Mouse (Mus musculus): ENCODE data around the gene Slc44a2.
A peak's percentile ranks its signal among the peaks of the same experiment; 100 is the strongest.

The Slc44a2 gene

DNA sequence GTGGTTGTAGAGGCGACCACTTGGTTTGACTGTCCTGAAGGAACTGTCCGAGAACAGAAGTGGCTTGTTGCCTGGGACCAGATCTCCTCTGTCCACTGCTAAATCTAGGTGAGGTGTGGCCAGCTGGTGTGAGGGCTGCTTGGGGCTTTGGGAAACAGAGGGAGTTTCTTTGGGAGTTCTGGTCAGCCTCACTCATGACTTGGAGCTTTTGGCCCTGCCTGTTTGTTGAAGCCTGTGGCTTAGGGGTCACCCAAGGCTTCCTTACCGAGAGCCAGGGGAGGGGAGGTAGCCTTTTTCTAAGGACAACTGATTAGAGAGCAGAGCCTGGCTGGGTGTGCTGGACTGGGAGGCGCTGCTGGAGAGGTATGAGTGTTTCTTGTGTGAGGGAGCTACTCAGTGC, 14.9 kb downstream of the Slc44a2 start:
- DNase-seq: no peak

DNA sequence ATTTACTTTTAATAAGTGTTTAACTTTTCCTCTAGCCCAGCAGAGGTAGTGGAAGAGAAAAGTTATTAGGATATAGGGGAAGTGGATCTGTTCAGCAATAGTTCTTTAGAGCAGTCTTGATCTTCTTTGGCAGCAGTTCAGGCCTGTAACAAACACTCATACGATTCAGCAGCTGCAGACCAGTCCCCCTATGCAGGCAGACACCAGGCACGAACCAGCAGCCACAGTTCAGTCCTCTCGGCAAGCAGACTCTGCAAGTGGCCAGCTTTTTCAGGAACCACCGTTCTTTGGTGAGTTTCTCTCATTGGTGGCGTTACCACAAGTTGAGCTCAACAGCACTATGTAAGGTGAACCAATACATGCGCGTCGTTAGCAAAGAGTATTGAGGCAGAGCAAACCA, 16.0 kb downstream of the Slc44a2 start:
- no peak for DNase-seq

- DNase-seq: peak; percentile 63
Measured at GRCm38 (mm10) chr9:21337652-21338051, 17.2 kb downstream of the Slc44a2 start.

- DNase-seq: no peak
Measured at GRCm38 (mm10) chr9:21340411-21340810, 19.9 kb downstream of the Slc44a2 start.

DNA sequence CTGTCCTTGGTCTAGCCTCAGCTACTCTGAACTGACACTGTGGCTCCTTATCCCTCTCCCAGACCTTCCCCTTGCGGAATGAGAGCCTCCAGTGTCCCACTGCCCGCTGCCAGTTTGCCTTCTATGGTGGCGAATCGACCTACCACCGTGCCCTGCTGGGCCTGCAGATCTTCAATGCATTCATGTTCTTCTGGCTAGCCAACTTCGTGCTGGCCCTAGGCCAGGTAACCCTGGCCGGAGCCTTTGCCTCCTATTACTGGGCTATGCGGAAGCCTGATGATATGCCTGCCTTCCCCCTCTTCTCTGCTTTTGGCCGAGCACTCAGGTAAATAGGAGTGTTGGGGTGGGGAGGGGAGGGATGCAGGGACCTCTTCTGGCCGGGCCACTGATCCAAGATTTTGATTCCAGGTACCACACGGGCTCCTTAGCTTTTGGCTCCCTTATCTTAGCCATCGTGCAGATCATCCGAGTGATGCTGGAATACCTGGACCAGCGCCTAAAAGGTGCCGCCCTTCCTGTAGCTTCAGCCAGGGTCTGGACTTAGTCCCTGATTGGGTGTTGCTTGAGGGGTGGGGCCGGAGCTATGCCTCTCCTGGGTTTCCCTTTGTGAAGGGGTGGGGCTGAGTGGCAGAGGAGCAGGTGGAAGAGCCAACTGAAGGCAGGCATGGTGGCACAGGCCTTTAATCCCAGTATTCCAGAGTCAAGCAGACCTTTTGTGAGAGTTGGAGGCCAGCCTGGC, 26.3 kb downstream of the Slc44a2 start:
- no peak for DNase-seq

DNA sequence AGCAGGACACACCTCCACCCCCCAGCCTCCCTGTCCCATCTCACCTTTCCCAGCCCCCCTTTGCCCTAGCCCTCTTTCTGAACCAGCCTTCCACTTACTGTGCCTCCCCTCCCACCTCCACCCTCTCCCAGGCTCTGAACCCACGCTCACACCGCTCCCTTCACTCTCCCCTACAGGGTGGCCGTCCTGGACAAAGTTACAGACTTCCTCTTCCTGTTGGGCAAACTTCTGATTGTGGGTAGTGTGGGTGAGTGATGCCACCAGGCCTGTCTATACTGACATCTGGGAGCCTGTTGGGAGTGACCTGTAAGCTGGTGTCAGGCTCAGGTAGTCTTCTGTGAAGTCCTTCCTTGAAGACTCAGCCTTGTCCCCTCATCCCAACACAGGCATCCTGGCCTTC, 27.7 kb downstream of the Slc44a2 start:
- DNase-seq: no peak

GRCm38 (mm10) chr9:21351178-21351577, 30.7 kb downstream of the Slc44a2 start:
- no peak for DNase-seq

DNA sequence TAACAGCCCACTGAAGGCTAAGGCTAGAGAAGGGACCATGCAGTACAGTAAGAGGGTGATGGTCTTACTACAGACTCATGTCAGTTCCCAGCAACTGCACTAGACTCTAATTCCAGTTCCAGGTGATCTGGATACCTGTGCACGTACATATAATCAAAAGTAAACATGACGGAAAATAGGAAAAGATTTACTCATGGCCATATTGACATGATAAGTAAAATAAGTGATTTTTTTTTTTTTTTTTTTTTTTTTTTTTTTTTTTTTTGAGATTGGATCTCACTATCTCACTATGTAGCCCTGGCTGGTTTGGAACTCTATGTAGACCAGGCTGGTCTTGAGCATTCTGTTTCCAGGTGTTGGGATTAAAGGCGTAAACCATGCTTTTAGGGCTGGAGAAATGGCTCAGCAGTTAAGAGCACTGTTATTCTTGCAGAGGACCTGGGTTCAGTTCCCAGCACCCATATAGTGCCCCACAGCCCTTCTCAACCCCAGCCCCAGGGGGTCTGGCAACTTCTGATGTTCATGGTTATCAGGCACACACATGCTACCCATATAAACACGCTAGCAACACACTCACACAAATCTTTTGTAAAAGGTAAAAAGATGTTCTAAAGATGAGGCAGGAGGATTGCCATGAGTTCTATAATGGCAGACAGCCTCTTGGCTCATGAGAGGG, 31.3 kb downstream of the Slc44a2 start:
- no peak for DNase-seq

DNA sequence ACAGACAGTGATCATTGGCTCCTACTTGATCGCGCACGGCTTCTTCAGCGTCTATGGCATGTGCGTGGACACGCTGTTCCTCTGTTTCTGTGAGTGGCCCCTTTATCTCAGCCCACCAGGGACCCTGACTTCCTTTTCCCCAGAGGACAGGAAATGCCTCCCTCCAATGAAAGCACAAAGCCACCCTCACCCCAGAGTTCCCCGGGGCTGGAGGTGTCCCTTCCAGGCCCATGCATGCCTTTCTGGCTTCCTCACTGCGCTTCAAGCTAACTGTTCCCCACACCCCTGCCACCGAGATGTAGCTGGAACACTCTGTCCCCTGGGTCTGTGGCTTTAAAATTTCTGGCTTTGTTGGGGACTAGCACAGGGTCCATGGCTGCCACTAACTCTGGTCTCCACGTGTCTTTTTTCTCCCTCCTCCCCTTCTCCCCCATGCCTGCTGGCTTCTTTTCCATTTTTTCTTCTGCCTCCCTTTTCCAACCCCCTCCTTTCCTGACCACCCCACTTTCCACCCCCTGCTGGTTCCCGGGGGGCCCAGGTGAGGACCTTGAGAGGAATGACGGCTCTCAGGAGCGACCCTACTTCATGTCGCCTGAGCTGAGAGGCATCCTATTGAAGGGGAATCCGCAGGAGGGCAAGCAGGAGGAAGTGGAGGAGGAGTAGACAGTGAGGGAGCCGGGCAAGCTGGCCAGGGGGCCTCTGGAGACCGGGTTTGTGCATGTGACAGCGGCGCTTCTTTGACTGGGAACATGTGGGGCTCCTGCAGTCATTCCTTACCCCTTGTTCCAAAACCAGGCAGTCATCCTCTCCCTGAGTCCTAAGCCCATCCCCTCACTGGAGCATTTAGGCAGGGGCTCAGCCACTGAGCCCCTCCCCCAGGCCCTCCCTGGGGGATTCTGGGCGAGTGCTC, 32.2 kb downstream of the Slc44a2 start:
- DNase-seq: no peak

- DNase-seq: no peak
Measured at GRCm38 (mm10) chr9:21353373-21353686, 32.8 kb downstream of the Slc44a2 start.

DNA sequence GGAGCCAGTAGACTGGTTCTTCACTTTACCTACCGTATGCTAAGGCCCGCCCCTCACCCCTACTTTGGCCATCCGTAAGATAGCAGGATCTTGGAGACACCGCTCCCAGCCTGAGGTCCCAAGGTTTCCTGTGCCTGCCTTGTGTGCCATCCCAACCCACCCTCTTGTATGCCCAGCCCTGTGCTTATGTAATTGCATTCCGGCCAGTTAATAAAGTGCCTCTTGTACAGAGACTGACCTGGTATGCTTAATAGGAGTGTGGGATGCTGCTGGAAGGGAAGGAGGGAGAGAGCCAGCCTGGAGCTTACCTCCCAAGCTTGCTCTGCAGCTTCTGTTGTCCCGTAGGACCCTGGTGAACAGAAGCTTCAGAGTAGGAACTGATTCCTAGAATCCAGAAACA, 34.3 kb downstream of the Slc44a2 start:
- no peak for DNase-seq

DNA sequence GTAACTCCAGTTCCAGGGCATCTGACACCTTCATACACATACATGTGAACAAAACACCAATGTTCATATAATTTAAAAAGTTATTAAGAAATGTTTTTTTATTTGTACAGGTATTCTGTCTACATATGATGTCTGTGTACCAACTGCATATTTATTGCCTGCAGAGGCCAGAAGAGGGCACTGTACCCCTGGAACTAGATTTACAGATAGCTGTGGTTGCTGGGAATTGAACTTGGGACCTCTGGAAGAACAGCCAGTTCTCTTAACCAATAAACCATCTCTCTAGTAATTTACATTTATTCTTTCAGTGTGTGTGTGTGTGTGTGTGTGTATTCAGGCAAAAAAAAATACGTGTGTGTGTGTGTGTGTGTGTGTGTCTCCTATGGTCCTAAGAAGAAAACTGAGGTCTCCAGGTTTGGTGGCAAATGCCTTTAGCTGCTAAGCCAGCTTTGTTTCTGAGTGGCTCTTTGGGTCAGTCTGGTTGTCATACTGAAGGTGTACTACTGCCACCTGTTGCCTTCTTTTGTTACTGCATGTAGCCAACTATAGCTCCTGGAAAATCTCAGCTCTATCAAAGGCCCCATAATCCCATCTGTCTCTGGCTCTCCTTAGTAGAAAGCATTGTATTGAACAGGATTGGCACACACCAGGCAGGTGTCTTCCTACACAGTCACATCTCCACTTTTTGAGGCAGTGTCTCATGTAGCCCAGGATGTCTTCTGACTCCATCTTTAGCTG, 36.7 kb downstream of the Slc44a2 start:
- peak; percentile 65 for DNase-seq

DNA sequence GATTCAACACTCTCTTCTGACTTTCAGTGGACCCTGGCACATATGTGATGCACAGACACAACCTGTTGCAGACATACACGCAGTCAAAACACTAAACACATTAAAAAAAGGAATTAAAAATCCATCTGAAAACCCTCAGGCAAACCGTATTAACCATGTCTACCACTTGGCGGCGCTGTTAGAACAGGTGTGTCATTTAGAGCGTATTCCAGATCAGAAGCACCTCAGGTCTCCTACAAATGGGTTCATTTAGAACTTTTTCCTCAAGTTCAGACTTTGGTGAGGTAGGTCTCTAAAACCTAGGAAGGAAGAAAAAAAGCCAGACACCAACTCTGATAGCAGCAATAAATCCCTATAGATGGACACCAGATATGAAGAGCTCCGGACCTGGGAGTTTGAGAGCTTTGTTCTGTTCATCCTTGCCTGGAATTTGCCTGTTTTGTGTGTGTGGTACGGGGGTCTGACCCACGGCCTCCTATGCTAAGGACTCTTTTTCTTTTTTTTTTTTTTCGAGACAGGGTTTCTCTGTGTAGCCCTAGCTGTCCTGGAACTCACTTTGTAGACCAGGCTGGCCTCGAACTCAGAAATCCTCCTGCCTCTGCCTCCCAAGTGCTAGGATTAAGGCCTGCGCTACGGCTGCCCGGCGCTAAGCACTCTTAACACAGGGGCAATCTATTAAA, 46.2 kb downstream of the Slc44a2 start:
- peak; percentile 76 for DNase-seq

- DNase-seq: peak; percentile 100
Measured at GRCm38 (mm10) chr9:21367357-21368111, 47.0 kb downstream of the Slc44a2 start, which contains the start of gene Ilf3. Ilf3 (plus strand) TSS chr9:21367871.

DNA sequence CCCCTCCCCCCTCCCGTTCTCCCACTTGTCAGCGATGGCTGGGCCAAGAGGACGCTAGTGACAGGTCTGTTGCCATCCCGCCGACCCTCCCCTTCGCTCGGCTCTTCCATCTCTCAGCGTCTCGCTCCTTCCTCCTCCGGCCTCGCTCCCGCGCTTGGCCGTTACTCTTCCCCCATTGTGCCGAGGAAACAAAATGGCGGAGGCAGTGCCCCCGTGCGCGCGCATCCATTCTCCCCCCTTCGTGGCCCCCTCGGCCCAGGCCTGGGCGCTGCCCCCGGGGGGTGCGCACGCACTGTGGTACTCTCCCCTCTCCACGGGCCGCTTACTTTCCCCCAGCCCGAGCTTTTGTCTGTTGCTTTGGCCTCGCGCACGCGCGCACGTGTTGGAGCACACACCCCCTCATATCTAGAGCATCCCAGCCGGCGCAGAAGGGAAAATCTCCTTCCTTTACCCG, 47.7 kb downstream of the Slc44a2 start:
- DNase-seq: peak; percentile 66

DNA sequence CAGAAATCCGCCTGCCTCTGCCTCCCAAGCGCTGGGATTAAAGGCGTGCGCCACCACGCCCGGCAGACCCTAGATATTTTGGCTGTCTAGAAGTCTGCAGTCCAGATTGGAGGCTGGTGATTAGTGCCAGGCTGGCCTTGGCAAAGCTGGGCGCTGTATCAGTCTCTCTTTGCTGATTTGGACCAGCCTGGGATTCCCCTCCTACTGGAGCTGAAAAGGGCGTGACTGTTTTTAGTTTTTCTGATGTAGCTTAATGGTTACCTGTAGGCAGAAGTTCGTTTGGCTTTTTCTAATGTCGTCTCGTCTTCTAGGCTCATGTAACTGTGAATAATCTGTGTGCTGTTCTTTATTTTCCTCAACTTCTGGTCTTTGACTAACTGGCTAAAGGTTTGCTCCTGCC, 48.6 kb downstream of the Slc44a2 start:
- DNase-seq: no peak

- DNase-seq: no peak
Measured at GRCm38 (mm10) chr9:21370876-21371275, 50.4 kb downstream of the Slc44a2 start.

- no peak for DNase-seq
Measured at GRCm38 (mm10) chr9:21372508-21372907, 52.0 kb downstream of the Slc44a2 start.

- DNase-seq: no peak
Measured at GRCm38 (mm10) chr9:21379195-21379594, 58.7 kb downstream of the Slc44a2 start.

DNA sequence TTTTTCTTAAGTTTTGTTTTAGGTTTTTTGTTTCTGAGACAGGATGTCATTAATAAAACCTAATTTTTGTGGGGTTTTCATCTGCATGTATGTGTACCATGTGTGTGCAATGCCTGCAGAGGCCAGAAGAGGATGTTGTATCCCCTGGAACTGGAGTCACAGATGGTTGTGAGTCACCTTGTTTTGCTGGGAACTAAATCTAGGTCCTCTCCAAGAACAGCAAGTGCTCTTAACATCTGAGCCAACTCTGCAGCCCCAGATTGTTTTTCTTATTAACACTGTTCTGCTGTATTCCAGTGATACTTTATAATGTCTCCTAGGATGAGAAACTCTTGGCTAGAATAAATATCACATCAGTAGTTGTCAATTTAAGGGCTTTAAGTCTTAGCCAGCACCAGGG, 60.4 kb downstream of the Slc44a2 start:
- no peak for DNase-seq

DNA sequence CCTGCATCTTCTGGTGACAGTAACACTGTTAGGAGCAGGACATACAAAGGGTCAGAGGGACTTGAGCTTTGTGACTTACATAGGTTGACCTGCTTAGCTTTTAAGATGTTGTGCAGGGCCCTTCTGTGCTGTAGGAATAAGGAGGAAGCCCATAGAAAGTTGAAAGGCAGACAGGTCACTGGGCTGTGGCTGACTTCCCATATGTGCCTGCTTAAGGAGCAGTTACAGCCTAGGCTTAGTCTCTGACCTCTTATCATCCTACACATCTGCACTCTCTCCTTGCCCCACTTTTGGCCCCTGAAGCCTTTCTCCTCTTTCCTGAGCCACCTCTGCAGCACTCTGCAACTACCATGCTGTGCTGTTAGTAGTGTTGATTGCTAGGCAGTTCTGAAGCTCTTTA, 63.5 kb downstream of the Slc44a2 start:
- DNase-seq: no peak

All from kidney, adult 18-20 months (tissue).